Mouse (Mus musculus) heart, postnatal 14 days (tissue): ENCODE measurements at regions not wholly inside any gene's neighbourhood (a gene's known extent, or its start where the extent isn't known, plus 50 kb on each side); places are given as distances from the start of the nearest gene placed in this dataset.

ENCODE experiments used
- DNase-seq, 2 experiments: peaks; one replicate each; pipeline ENCODE4 v3.0.0; 2021 to 2022
- intact Hi-C: fragments of 180-260 bp; cut with DNase I; formaldehyde crosslinking; loops from one replicate; pipeline ENCODE4 v1.15.1; 2025

GRCm38 (mm10) chr4:87667556-87668154 is 365.5 kb downstream of the Mllt3 start:
- no peak for DNase-seq

GRCm38 (mm10) chr4:87665149-87665548 is 368.0 kb downstream of the Mllt3 start:
- intact Hi-C loops: no loop called here
- no peak for DNase-seq

More at GRCm38 (mm10) chr4:87667556-87668154, 365.5 kb downstream of the Mllt3 start:
- intact Hi-C loops: no loop called here

GRCm38 (mm10) chr4:87662876-87663275 is 370.3 kb downstream of the Mllt3 start:
- no peak for DNase-seq
- intact Hi-C loops: no loop called here

- no peak for DNase-seq
- intact Hi-C loops: no loop called here
Measured at GRCm38 (mm10) chr4:87658316-87658715, 374.8 kb downstream of the Mllt3 start.

- intact Hi-C loops: no loop called here
- DNase-seq: no peak
Measured at GRCm38 (mm10) chr4:87657855-87658254, 375.3 kb downstream of the Mllt3 start.

- DNase-seq: no peak
- intact Hi-C loops: no loop called here
Measured at GRCm38 (mm10) chr4:87653440-87654165, 379.6 kb downstream of the Mllt3 start.

GRCm38 (mm10) chr4:87652314-87652934 is 380.7 kb downstream of the Mllt3 start:
- intact Hi-C loops: no loop called here
- DNase-seq: no peak

- DNase-seq: no peak
- intact Hi-C loops: no loop called here
Measured at GRCm38 (mm10) chr4:87651275-87651674, 381.9 kb downstream of the Mllt3 start.

- peak in 1 of 2 experiments; percentile 37 for DNase-seq
- intact Hi-C loops: no loop called here
Measured at GRCm38 (mm10) chr4:87650837-87651236, 382.3 kb downstream of the Mllt3 start.

- intact Hi-C loops: no loop called here
- no peak for DNase-seq
Measured at GRCm38 (mm10) chr4:87650393-87650792, 382.8 kb downstream of the Mllt3 start.

GRCm38 (mm10) chr4:87648919-87649318 is 384.2 kb downstream of the Mllt3 start:
- DNase-seq: no peak
- intact Hi-C loops: no loop called here

- intact Hi-C loops: no loop called here
- peak; percentile 38 to 41 for DNase-seq
Measured at GRCm38 (mm10) chr4:87647932-87648911, 384.9 kb downstream of the Mllt3 start.

- no peak for DNase-seq
- intact Hi-C loops: no loop called here
Measured at GRCm38 (mm10) chr4:87642002-87642401, 391.2 kb downstream of the Mllt3 start.

- DNase-seq: no peak
- intact Hi-C loops: no loop called here
Measured at GRCm38 (mm10) chr4:87641551-87641950, 391.6 kb downstream of the Mllt3 start.

GRCm38 (mm10) chr4:87638380-87638646 is 394.9 kb downstream of the Mllt3 start:
- DNase-seq: no peak
- intact Hi-C loops: no loop called here

- intact Hi-C loops: no loop called here
Measured at GRCm38 (mm10) chr4:87637629-87638379, 395.4 kb downstream of the Mllt3 start.

GRCm38 (mm10) chr4:87611116-87611515 is 380.8 kb upstream of the Slc24a2 start:
- no peak for DNase-seq
- intact Hi-C loops: no loop called here

More at GRCm38 (mm10) chr4:87637629-87638379, 395.4 kb downstream of the Mllt3 start:
- DNase-seq: no peak

GRCm38 (mm10) chr4:87593644-87594043 is 363.4 kb upstream of the Slc24a2 start:
- no peak for DNase-seq
- intact Hi-C loops: no loop called here

GRCm38 (mm10) chr4:87590797-87591196 is 360.5 kb upstream of the Slc24a2 start:
- intact Hi-C loops: no loop called here

GRCm38 (mm10) chr4:87578164-87578563 is 347.9 kb upstream of the Slc24a2 start:
- intact Hi-C loops: no loop called here

More at GRCm38 (mm10) chr4:87590797-87591196, 360.5 kb upstream of the Slc24a2 start:
- no peak for DNase-seq

More at GRCm38 (mm10) chr4:87578164-87578563, 347.9 kb upstream of the Slc24a2 start:
- DNase-seq: no peak
